Mouse (Mus musculus) limb, embryonic 14.5 days (tissue): ENCODE measurements around the gene Mki67. TPM values are rescaled to one million over a fixed set of nuclear protein-coding genes. Genes with fewer than 3 reads are reported as not detected.
A peak's percentile ranks its signal among the peaks of the same experiment; 100 is the strongest.

Source experiments
- ATAC-seq: fragments of 200-750 bp; cut with Nextera tagmentation; 2 replicates; pipeline ENCODE4 v1.8.0; 2017; ENCODE audit warnings: low read depth, moderate number of reproducible peaks, moderate TSS enrichment; ENCODE audit not compliant: low FRiP score
- DNase-seq: peaks from one replicate; pipeline ENCODE4 v3.0.0-alpha.2; 2015; ENCODE audit warnings: low spot score
- H3K27ac ChIP-seq: fragments of 300-500 bp; sonication (generic); replicated peaks from 2 replicates; pipeline ENCODE4 v1.5.1; 2014; ENCODE audit warnings: low read depth, mild to moderate bottlenecking, low read length, moderate library complexity, mixed read lengths
- H3K27me3 ChIP-seq: fragments of 300-500 bp; sonication (generic); 2 replicates; pipeline ENCODE4 v1.6.1; 2014; ENCODE audit warnings: low read length, mixed read lengths; ENCODE audit not compliant: control insufficient read depth, insufficient read depth
- H3K36me3 ChIP-seq: fragments of 300-500 bp; sonication (generic); 2 replicates; pipeline ENCODE4 v1.6.1; 2014; ENCODE audit warnings: mild to moderate bottlenecking, low read length, moderate library complexity, mixed read lengths; ENCODE audit not compliant: control insufficient read depth, insufficient read depth
- H3K4me1 ChIP-seq: fragments of 300-500 bp; sonication (generic); 2 replicates; pipeline ENCODE4 v1.6.1; 2014; ENCODE audit warnings: antibody characterized with exemption, low read length, mixed read lengths; ENCODE audit not compliant: control insufficient read depth, insufficient read depth
- H3K4me2 ChIP-seq: fragments of 300-500 bp; sonication (generic); replicated peaks from 2 replicates; pipeline ENCODE4 v1.6.1; 2014; ENCODE audit warnings: low read depth, mild to moderate bottlenecking, low read length, moderate library complexity; ENCODE audit not compliant: severe bottlenecking
- H3K4me3 ChIP-seq: fragments of 300-500 bp; sonication (generic); replicated peaks from 2 replicates; pipeline ENCODE4 v1.5.1; 2014; ENCODE audit warnings: low read length
- H3K9ac ChIP-seq: fragments of 300-500 bp; sonication (generic); 2 replicates; pipeline ENCODE4 v1.6.1; 2014; ENCODE audit warnings: mild to moderate bottlenecking, low read depth, low read length, moderate library complexity; ENCODE audit not compliant: severe bottlenecking
- H3K9me3 ChIP-seq: fragments of 300-500 bp; sonication (generic); 2 replicates; pipeline ENCODE4 v1.6.1; 2016; ENCODE audit warnings: low read length; ENCODE audit not compliant: control insufficient read depth
- POLR2A ChIP-seq: fragments of 200-500 bp; IDR thresholded peaks from 2 replicates; pipeline ENCODE4 v1.8.0; 2012; ENCODE audit warnings: inconsistent platforms, mild to moderate bottlenecking, moderate library complexity, borderline replicate concordance; ENCODE audit not compliant: insufficient read depth, insufficient read length; ENCODE audit errors: extremely low read depth
- WGBS: fragments of 180-500 bp; shearing (Covaris S2); extraction: QIAGEN DNeasy Blood & Tissue Kit; methylation state at CpG from one replicate; pipeline ENCODE4 v1.1.7; 2014; 5-methylcytosine and 5-hydroxymethylcytosine counted together
- polyA plus RNA-seq, 2 experiments: library from polyadenylated mRNA; depleted of rRNA in 1 of 2; stranded (reverse) in 1 of 2; unstranded in 1 of 2; fragments of >200 nt; fragmentation: Nextera tagmentation in 1 of 2; extraction: Ambion mirVana in 1 of 2; gene quantifications; 2 replicates each; pipeline versions ENCODE4 v1.2.1 to v1.2.3; 2012 to 2014

Gene Mki67
- polyA plus RNA-seq, 2 experiments = 43.1 to 47.7 TPM

DNA sequence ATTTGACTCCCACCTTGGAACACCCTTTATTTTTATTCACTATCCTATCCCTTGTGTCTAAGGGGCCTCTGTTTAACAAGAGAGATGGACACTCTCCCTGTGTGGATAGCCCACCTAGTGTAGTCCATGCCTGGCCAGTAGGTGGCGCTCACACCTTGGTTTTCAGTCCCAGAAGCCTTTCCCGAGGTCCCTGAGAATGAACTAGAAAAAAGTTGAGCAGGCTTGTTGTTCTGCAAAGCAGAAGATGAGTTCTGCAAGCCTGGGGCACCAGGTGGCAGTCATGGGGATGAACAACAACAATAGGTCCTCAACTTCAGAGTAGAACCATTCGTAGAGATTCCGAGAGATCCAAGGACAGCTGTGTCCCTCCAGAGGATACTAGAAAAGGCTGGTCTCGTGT lies 35.8 kb downstream of the Mki67 start:
- Histone ChIP-seq H3K27me3 (no peaks in the 10 kb centered on the region), H3K4me1 (no peaks in the 10 kb centered on the region), H3K4me3 (no peak overlapping the region), H3K9me3 (no peaks in the 10 kb centered on the region), H3K27ac (no peak overlapping the region), H3K4me2 (no peak overlapping the region), H3K36me3 (peaks cover 6% of the 10 kb centered on the region; the same call in 1 of the 2 replicates), H3K9ac (no peak overlapping the region)
- 72% methylated on average over 5 of the region's 5 CpGs for WGBS
- DNase-seq (peak; percentile 36), ATAC-seq (no peak)
- TF ChIP-seq POLR2A = no peak

DNA sequence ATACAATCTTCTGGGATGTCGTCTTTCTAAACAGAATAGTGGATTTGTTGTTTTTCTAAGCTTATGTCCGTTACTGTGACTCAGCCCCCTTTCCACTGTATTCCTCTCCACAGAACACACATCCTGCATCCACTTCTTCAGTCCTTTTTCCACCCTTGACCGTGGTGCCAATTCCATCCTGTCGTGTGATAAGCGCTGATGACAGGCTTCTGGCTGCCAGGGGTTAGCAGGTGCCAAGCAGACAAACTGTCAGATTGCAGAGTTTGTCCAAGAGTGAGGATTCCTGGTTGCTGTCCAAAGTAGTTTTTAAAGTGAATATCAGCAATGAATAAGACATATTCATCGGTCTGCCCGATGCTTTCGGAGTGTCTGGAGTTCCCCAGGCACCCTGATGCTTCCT lies 39.4 kb downstream of the Mki67 start:
- no peaks in the 10 kb centered on the region for H3K27me3 ChIP-seq
- DNase-seq (no peak), ATAC-seq (no peak)
- no peaks in the 10 kb centered on the region for H3K36me3 ChIP-seq
- 89% methylated on average over 8 of the region's 8 CpGs for WGBS
- no peak overlapping the region for H3K27ac ChIP-seq
- H3K4me1 ChIP-seq = no peaks in the 10 kb centered on the region
- H3K9ac ChIP-seq = no peak overlapping the region
- H3K9me3 ChIP-seq = no peaks in the 10 kb centered on the region
- no peak overlapping the region for H3K4me3 ChIP-seq
- no peak overlapping the region for H3K4me2 ChIP-seq
- TF ChIP-seq POLR2A = no peak

DNA sequence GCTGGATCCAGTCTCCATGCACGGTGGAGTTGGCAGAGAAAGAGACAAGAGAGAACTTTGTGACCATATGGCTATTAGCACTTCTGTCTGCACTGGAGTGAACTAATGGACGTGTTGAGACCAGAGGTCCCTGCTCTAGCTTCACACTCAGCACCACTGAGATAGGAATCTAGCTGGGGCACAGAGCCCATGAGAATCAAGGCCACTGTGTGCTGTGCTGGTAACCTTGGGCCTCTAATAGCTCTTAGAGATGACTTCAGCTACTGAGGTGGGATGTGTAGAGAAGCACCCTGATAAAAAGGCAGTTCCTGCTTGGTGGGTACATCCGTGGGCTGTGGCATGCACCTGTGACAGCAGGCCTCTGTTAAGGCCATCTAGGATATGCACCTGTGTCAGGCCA lies 42.6 kb downstream of the Mki67 start:
- Histone ChIP-seq H3K27me3 (no peaks in the 10 kb centered on the region), H3K36me3 (no peaks in the 10 kb centered on the region), H3K27ac (no peak overlapping the region), H3K4me2 (no peak overlapping the region), H3K9me3 (no peaks in the 10 kb centered on the region), H3K4me3 (no peak overlapping the region), H3K4me1 (no peaks in the 10 kb centered on the region), H3K9ac (no peak overlapping the region)
- no peak for TF ChIP-seq POLR2A
- DNase-seq (no peak), ATAC-seq (no peak)
- WGBS = 63% methylated on average over 3 of the region's 3 CpGs

DNA sequence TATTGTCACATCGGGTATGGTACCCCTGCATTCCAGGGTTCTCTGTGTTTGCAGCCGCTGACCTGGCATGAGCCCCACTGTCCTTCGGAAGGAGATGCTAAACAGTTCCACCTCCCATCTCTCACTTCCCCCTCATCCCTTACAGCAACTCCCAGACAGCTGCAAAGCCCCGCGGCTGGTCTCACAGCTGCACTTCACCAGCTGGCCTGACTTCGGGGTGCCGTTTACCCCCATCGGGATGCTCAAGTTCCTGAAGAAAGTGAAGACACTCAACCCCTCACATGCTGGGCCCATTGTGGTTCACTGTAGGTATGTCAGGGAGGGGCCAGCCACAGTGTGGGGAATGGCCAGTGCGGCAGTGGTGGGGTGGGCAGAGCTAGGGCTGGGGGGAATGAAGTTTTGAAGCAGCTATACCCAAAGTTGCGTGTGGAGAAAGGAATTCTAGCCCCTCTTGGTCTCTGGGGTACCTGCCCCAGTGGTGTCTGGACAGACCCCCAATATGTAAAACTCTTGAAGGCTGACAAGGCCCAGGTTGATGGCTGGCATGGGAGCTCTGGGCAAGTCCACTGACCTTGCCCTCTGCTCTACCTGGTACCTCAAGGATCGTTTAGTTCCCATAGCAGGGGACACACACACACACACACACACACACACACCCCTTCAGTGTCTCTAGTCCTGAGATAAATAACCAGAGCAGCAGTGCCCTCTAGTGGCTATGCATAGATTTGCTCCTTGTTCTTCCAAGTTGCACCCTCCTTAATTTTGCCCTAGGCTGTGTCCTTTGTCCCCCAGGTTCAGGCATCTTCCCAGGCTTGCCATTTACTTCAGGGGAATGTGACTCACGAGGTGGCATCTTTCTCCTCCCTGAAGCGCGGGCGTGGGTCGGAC lies 47.1 kb downstream of the Mki67 start:
- H3K4me1 ChIP-seq = no peaks in the 10 kb centered on the region
- no peak overlapping the region for H3K4me2 ChIP-seq
- ATAC-seq (peak; percentile 62; the same call in 1 of the 2 replicates), DNase-seq (peak; percentile 90)
- H3K36me3 ChIP-seq = no peaks in the 10 kb centered on the region
- TF ChIP-seq POLR2A = no peak
- no peak overlapping the region for H3K9ac ChIP-seq
- no peak overlapping the region for H3K27ac ChIP-seq
- H3K4me3 ChIP-seq = no peak overlapping the region
- 37% methylated on average over 16 of the region's 16 CpGs for WGBS
- no peaks in the 10 kb centered on the region for H3K9me3 ChIP-seq
- H3K27me3 ChIP-seq = no peaks in the 10 kb centered on the region

DNA sequence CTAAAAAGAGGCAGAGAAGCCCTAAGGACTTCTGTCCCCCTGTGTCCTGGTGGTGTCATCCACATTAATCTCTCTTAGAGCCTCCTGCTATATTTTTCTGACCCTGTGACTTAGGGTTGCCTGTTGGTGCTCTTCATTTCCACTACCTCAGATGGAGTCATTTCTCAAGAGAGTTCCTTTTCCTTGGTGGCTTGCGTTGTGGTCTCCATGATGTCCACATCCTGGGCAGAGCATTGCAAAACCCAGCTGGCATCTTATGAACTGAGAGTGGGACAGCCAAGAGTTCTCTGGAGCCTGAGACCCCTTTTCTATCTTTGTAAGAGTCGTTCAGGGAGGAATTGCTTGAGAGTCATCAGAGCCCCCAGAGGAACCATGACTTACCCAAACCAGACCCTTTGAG lies 49.8 kb downstream of the Mki67 start:
- no peak overlapping the region for H3K9ac ChIP-seq
- ATAC-seq = no peak
- no peak for TF ChIP-seq POLR2A
- no peak overlapping the region for H3K27ac ChIP-seq
- no peak overlapping the region for H3K4me2 ChIP-seq
- H3K4me1 ChIP-seq = no peaks in the 10 kb centered on the region
- H3K36me3 ChIP-seq = no peaks in the 10 kb centered on the region
- no peaks in the 10 kb centered on the region for H3K27me3 ChIP-seq
- H3K9me3 ChIP-seq = no peaks in the 10 kb centered on the region
- DNase-seq = no peak
- WGBS = 86% methylated on average over 2 of the region's 2 CpGs
- no peak overlapping the region for H3K4me3 ChIP-seq

DNA sequence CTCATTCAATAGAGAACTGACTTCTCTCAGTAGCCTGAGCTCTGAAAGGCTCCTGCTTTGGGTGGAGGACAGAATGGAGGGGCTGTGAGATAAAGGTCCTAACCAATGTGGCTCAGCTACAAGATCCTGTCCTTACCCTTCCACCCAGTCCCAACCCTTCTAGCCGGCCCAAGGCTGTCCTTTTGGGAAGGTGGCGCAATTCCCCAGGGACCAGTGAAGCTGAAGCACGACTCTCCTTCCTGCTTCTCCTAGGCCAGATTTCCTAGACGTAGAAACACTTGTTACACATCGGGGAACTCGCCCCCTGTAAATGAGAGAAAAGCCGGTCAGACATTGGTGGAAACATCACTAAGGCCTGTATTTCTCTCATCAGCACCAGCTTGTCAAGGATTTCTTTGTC lies 52.0 kb downstream of the Mki67 start:
- Histone ChIP-seq H3K4me3 (no peak overlapping the region), H3K9ac (no peak overlapping the region), H3K4me1 (no peaks in the 10 kb centered on the region), H3K27me3 (no peaks in the 10 kb centered on the region), H3K4me2 (no peak overlapping the region), H3K36me3 (no peaks in the 10 kb centered on the region), H3K9me3 (no peaks in the 10 kb centered on the region), H3K27ac (no peak overlapping the region)
- 75% methylated on average over 7 of the region's 7 CpGs for WGBS
- DNase-seq (no peak), ATAC-seq (no peak)
- no peak for TF ChIP-seq POLR2A
